Mouse (Mus musculus) limb, embryonic 15.5 days (tissue): ENCODE measurements around the gene Sap30l. TPM values are rescaled to one million over a fixed set of nuclear protein-coding genes. Genes with fewer than 3 reads are reported as not detected.

Experiments used
- ATAC-seq: fragments of 200-750 bp; cut with Nextera tagmentation; 2 replicates; pipeline ENCODE4 v1.8.0; 2017; ENCODE audit warnings: low read depth, moderate TSS enrichment; ENCODE audit not compliant: insufficient number of reproducible peaks, low FRiP score, low TSS enrichment
- H3K27ac ChIP-seq: fragments of 300-500 bp; sonication (generic); 2 replicates; pipeline ENCODE4 v1.5.1; 2015; ENCODE audit warnings: moderate library complexity, mild to moderate bottlenecking, inconsistent platforms
- H3K27me3 ChIP-seq: fragments of 300-500 bp; sonication (generic); 2 replicates; pipeline ENCODE4 v1.6.1; 2015; ENCODE audit warnings: inconsistent platforms
- H3K36me3 ChIP-seq: fragments of 300-500 bp; sonication (generic); 2 replicates; pipeline ENCODE4 v1.6.1; 2015; ENCODE audit warnings: inconsistent platforms
- H3K4me1 ChIP-seq: fragments of 300-500 bp; sonication (generic); 2 replicates; pipeline ENCODE4 v1.6.1; 2015; ENCODE audit warnings: inconsistent platforms
- H3K4me2 ChIP-seq: fragments of 300-500 bp; sonication (generic); 2 replicates; pipeline ENCODE4 v1.6.1; 2015; ENCODE audit warnings: mild to moderate bottlenecking, inconsistent platforms
- H3K4me3 ChIP-seq: fragments of 300-500 bp; sonication (generic); 2 replicates; pipeline ENCODE4 v1.5.1; 2015; ENCODE audit warnings: mild to moderate bottlenecking, inconsistent platforms
- H3K9ac ChIP-seq: fragments of 300-500 bp; sonication (generic); 2 replicates; pipeline ENCODE4 v1.6.1; 2015; ENCODE audit warnings: inconsistent platforms
- H3K9me3 ChIP-seq: fragments of 300-500 bp; sonication (generic); 2 replicates; pipeline ENCODE4 v1.6.1; 2016; ENCODE audit warnings: inconsistent platforms
- WGBS: fragments of 180-500 bp; shearing (Covaris S2); methylation state at CpG from one replicate; pipeline ENCODE4 v1.1.7; 2015; 5-methylcytosine and 5-hydroxymethylcytosine counted together
- polyA plus RNA-seq: library from polyadenylated mRNA; unstranded; fragments of >200 nt; fragmentation: Nextera tagmentation; extraction: Ambion mirVana; gene quantifications from 2 replicates; pipeline ENCODE4 v1.2.1, GENCODE M21; 2015

The Sap30l gene
- polyA plus RNA-seq, result 10.5 and 13.1 TPM in 2 replicates

GRCm38 (mm10) chr11:57800971-57801765, at the start of gene Sap30l:
Gene Sap30l, plus strand, starts transcription at chr11:57801637.
- H3K27ac ChIP-seq, result peak within 1 kb of the TSS; percentile 82
- peak; percentile 95 for ATAC-seq
- H3K36me3 ChIP-seq, result peaks cover 4% of the 10 kb centered on the region; the same call in 1 of the 2 replicates
- H3K4me3 ChIP-seq, result peak within 1 kb of the TSS; percentile 96
- H3K9ac ChIP-seq, result peak within 1 kb of the TSS; percentile 95
- no peaks in the 10 kb centered on the region for H3K27me3 ChIP-seq
- peaks cover 28% of the 10 kb centered on the region for H3K4me1 ChIP-seq
- WGBS, result under 1% methylated on average over 64 of the region's 66 CpGs
- H3K4me2 ChIP-seq, result peak within 1 kb of the TSS; percentile 94
- H3K9me3 ChIP-seq, result no peaks in the 10 kb centered on the region

GRCm38 (mm10) chr11:57753538-57754203, 47.8 kb upstream of the Sap30l start:
- H3K9ac ChIP-seq, result no peak overlapping the region
- no peak for ATAC-seq
- no peaks in the 10 kb centered on the region for H3K9me3 ChIP-seq
- WGBS, result 37% methylated on average over 14 of the region's 14 CpGs
- no peaks in the 10 kb centered on the region for H3K36me3 ChIP-seq
- no peak overlapping the region for H3K27ac ChIP-seq
- no peaks in the 10 kb centered on the region for H3K27me3 ChIP-seq
- H3K4me1 ChIP-seq, result peaks cover 4% of the 10 kb centered on the region; the same call in 1 of the 2 replicates
- no peak overlapping the region for H3K4me2 ChIP-seq
- no peak overlapping the region for H3K4me3 ChIP-seq

GRCm38 (mm10) chr11:57758621-57759020, 42.8 kb upstream of the Sap30l start:
- Histone ChIP-seq H3K27me3 (no peaks in the 10 kb centered on the region), H3K4me1 (no peaks in the 10 kb centered on the region), H3K4me2 (no peak overlapping the region), H3K4me3 (no peak overlapping the region), H3K27ac (no peak overlapping the region), H3K9me3 (no peaks in the 10 kb centered on the region), H3K9ac (no peak overlapping the region), H3K36me3 (peaks cover 8% of the 10 kb centered on the region; the same call in 1 of the 2 replicates)
- ATAC-seq, result no peak
- 78% methylated on average over 9 of the region's 9 CpGs for WGBS

- Histone ChIP-seq H3K27ac (no peak overlapping the region), H3K9me3 (no peaks in the 10 kb centered on the region), H3K4me1 (no peaks in the 10 kb centered on the region), H3K36me3 (peaks cover 13% of the 10 kb centered on the region; the same call in 1 of the 2 replicates), H3K4me2 (no peak overlapping the region), H3K27me3 (no peaks in the 10 kb centered on the region), H3K9ac (no peak overlapping the region), H3K4me3 (no peak overlapping the region)
- ATAC-seq, result no peak
- 20% methylated on average over 14 of the region's 14 CpGs for WGBS
Measured at GRCm38 (mm10) chr11:57760509-57761058, 40.9 kb upstream of the Sap30l start.

- no peak for ATAC-seq
- WGBS, result 97% methylated on average over 4 of the region's 4 CpGs
- H3K4me3 ChIP-seq, result no peak overlapping the region
Measured at GRCm38 (mm10) chr11:57761347-57761746, 40.1 kb upstream of the Sap30l start.

GRCm38 (mm10) chr11:57764124-57764523, 37.3 kb upstream of the Sap30l start:
- H3K4me1 ChIP-seq, result no peaks in the 10 kb centered on the region
- no peak for ATAC-seq
- no peak overlapping the region for H3K9ac ChIP-seq
- peaks cover 35% of the 10 kb centered on the region; the same call in 1 of the 2 replicates for H3K36me3 ChIP-seq
- H3K27me3 ChIP-seq, result no peaks in the 10 kb centered on the region
- WGBS, result 87% methylated on average over 3 of the region's 3 CpGs
- no peak overlapping the region for H3K4me3 ChIP-seq
- H3K27ac ChIP-seq, result no peak overlapping the region
- no peak overlapping the region for H3K4me2 ChIP-seq
- H3K9me3 ChIP-seq, result no peaks in the 10 kb centered on the region

More at GRCm38 (mm10) chr11:57761347-57761746, 40.1 kb upstream of the Sap30l start:
- Histone ChIP-seq H3K9ac (no peak overlapping the region), H3K4me1 (no peaks in the 10 kb centered on the region), H3K36me3 (peaks cover 18% of the 10 kb centered on the region; the same call in 1 of the 2 replicates), H3K4me2 (no peak overlapping the region), H3K9me3 (no peaks in the 10 kb centered on the region), H3K27ac (no peak overlapping the region), H3K27me3 (no peaks in the 10 kb centered on the region)

GRCm38 (mm10) chr11:57766617-57767016, 34.8 kb upstream of the Sap30l start:
- H3K36me3 ChIP-seq, result peaks cover 54% of the 10 kb centered on the region
- no peak for ATAC-seq
- no peaks in the 10 kb centered on the region for H3K27me3 ChIP-seq
- no peak overlapping the region for H3K9ac ChIP-seq
- no peaks in the 10 kb centered on the region for H3K4me1 ChIP-seq
- H3K4me3 ChIP-seq, result no peak overlapping the region
- H3K27ac ChIP-seq, result no peak overlapping the region
- WGBS, result 49% methylated on average over 12 of the region's 12 CpGs
- H3K9me3 ChIP-seq, result no peaks in the 10 kb centered on the region
- H3K4me2 ChIP-seq, result no peak overlapping the region

- Histone ChIP-seq H3K36me3 (peaks cover 57% of the 10 kb centered on the region), H3K27me3 (no peaks in the 10 kb centered on the region), H3K4me1 (no peaks in the 10 kb centered on the region), H3K4me3 (no peak overlapping the region), H3K9me3 (no peaks in the 10 kb centered on the region), H3K9ac (no peak overlapping the region), H3K27ac (no peak overlapping the region), H3K4me2 (no peak overlapping the region)
- no peak for ATAC-seq
- 33% methylated on average over 6 of the region's 6 CpGs for WGBS
Measured at GRCm38 (mm10) chr11:57767171-57767570, 34.3 kb upstream of the Sap30l start.

- Histone ChIP-seq H3K27me3 (no peaks in the 10 kb centered on the region), H3K9me3 (no peaks in the 10 kb centered on the region), H3K36me3 (peaks cover 51% of the 10 kb centered on the region), H3K4me2 (no peak overlapping the region), H3K9ac (no peak overlapping the region), H3K4me3 (no peak overlapping the region), H3K4me1 (0 out of 2 replicates have a peak, but pooled peaks cover 5% of the 10 kb centered on the region), H3K27ac (no peak overlapping the region)
- no peak for ATAC-seq
- WGBS, result 80% methylated on average over 5 of the region's 5 CpGs
Measured at GRCm38 (mm10) chr11:57770776-57771175, 30.7 kb upstream of the Sap30l start.

- Histone ChIP-seq H3K4me1 (0 out of 2 replicates have a peak, but pooled peaks cover 5% of the 10 kb centered on the region), H3K27me3 (no peaks in the 10 kb centered on the region), H3K36me3 (peaks cover 47% of the 10 kb centered on the region), H3K9me3 (no peaks in the 10 kb centered on the region), H3K4me3 (no peak overlapping the region), H3K27ac (no peak overlapping the region), H3K4me2 (no peak overlapping the region), H3K9ac (no peak overlapping the region)
- 90% methylated on average over 8 of the region's 8 CpGs for WGBS
- ATAC-seq, result no peak
Measured at GRCm38 (mm10) chr11:57771676-57772075, 29.8 kb upstream of the Sap30l start.

GRCm38 (mm10) chr11:57773479-57773878, 28.0 kb upstream of the Sap30l start:
- H3K27ac ChIP-seq, result no peak overlapping the region
- no peaks in the 10 kb centered on the region for H3K27me3 ChIP-seq
- no peaks in the 10 kb centered on the region for H3K9me3 ChIP-seq
- H3K9ac ChIP-seq, result no peak overlapping the region
- H3K4me1 ChIP-seq, result peaks cover 8% of the 10 kb centered on the region; the same call in 1 of the 2 replicates
- H3K36me3 ChIP-seq, result peaks cover 35% of the 10 kb centered on the region
- ATAC-seq, result no peak
- 26% methylated on average over 13 of the region's 13 CpGs for WGBS
- H3K4me3 ChIP-seq, result no peak overlapping the region
- H3K4me2 ChIP-seq, result no peak overlapping the region

- H3K27me3 ChIP-seq, result no peaks in the 10 kb centered on the region
- H3K4me3 ChIP-seq, result no peak overlapping the region
- WGBS, result 15% methylated on average over 4 of the region's 4 CpGs
Measured at GRCm38 (mm10) chr11:57773936-57774335, 27.5 kb upstream of the Sap30l start.

More at GRCm38 (mm10) chr11:57773936-57774335, 27.5 kb upstream of the Sap30l start:
- no peak overlapping the region for H3K9ac ChIP-seq
- H3K4me2 ChIP-seq, result no peak overlapping the region
- peaks cover 33% of the 10 kb centered on the region for H3K36me3 ChIP-seq
- H3K4me1 ChIP-seq, result peaks cover 12% of the 10 kb centered on the region
- no peak for ATAC-seq
- H3K27ac ChIP-seq, result no peak overlapping the region
- no peaks in the 10 kb centered on the region for H3K9me3 ChIP-seq
